In genomic region chr4:150575363-150576092, GRCm38 (mm10) we compare ENCODE assay signal across 12 mouse cellular contexts.
DNase-seq lines count a peak whose midpoint lies in the region; ATAC-seq and TF ChIP-seq lines count a peak whose summit lies in the region.
"Had no signal": no experiment of that assay in that cellular context is flagged by ENCODE, and none has a peak within 500 bp of the region (broad histone marks: within the 10 kb centered on the region; RNA-seq: fewer than 3 reads in every experiment).

No protein-coding gene starts in this region.

- no peak overlapping the region for H3K9ac ChIP-seq in intestine, embryonic 16.5 days (ENCODE audit: low read depth, low read length)
- H3K9ac ChIP-seq in kidney, postnatal 0 days (ENCODE audit: low read depth, low read length), result no peak overlapping the region
- H3K9ac ChIP-seq: hindbrain, embryonic 13.5 days; midbrain, embryonic 12.5 days; neural tube, embryonic 12.5 days had no signal

- H3K27me3 ChIP-seq in intestine, embryonic 16.5 days (replicated peaks; ENCODE audit: control insufficient read depth, insufficient read depth, low read length), result no peaks in the 10 kb centered on the region
- H3K27me3 ChIP-seq in kidney, postnatal 0 days (ENCODE audit: insufficient read depth, low read length), result no peaks in the 10 kb centered on the region
- H3K27me3 ChIP-seq in thymus, adult 2 months (ENCODE audit: control insufficient read depth, insufficient read depth, low read length), result no peaks in the 10 kb centered on the region
- H3K27me3 ChIP-seq: hindbrain, embryonic 13.5 days; midbrain, embryonic 12.5 days; neural tube, embryonic 12.5 days had no signal

- TF ChIP-seq POLR2A in olfactory bulb, adult 2 months (IDR thresholded peaks at IDR 0.05; ENCODE audit: insufficient read depth, low read depth, low read length), result no peak
- no peak for TF ChIP-seq POLR2A in thymus, adult 2 months (IDR thresholded peaks at IDR 0.05; ENCODE audit: control insufficient read depth, extremely low read depth, insufficient read depth, low read length, poor library complexity)

- peaks cover 29% of the 10 kb centered on the region for H3K4me1 ChIP-seq in intestine, embryonic 16.5 days (ENCODE audit: control insufficient read depth, insufficient read depth, low read length)
- peaks cover 22% of the 10 kb centered on the region for H3K4me1 ChIP-seq in kidney, postnatal 0 days (replicated peaks; ENCODE audit: insufficient read depth, low read length)
- H3K4me1 ChIP-seq in olfactory bulb, adult 2 months (ENCODE audit: control insufficient read depth, insufficient read depth, low read length), result peaks cover 16% of the 10 kb centered on the region
- H3K4me1 ChIP-seq in thymus, adult 2 months (replicated peaks; ENCODE audit: control insufficient read depth, insufficient read depth, low read length), result peaks cover 10% of the 10 kb centered on the region

- peak overlapping the region; percentile 74 for H3K27ac ChIP-seq in layer of hippocampus, adult 2 months
- H3K27ac ChIP-seq in intestine, embryonic 16.5 days (ENCODE audit: low read length), result peak overlapping the region; percentile 57
- peak overlapping the region; percentile 75 for H3K27ac ChIP-seq in kidney, postnatal 0 days
- 0 out of 2 replicates have a peak overlapping the region, but pooled peaks have one; percentile 8 for H3K27ac ChIP-seq in olfactory bulb, adult 2 months (ENCODE audit: insufficient read depth, low read depth, low read length)
- H3K27ac ChIP-seq in thymus, adult 2 months (ENCODE audit: control insufficient read depth, insufficient read depth, low read length), result no peak overlapping the region
- H3K27ac ChIP-seq: midbrain, embryonic 12.5 days; neural tube, embryonic 12.5 days had no signal

- ATAC-seq in intestine, embryonic 16.5 days, result no peak
- no peak for ATAC-seq in kidney, postnatal 0 days (replicated peaks; ENCODE audit: low FRiP score, low read depth)

- DNase-seq in layer of hippocampus, adult 2 months (ENCODE audit: low spot score in 2 of 2), result no peak
- no peak for DNase-seq in layer of hippocampus, postnatal 14 days (ENCODE audit: low spot score in 2 of 2)
- no peak for DNase-seq in kidney, postnatal 0 days (ENCODE audit: low spot score)
- DNase-seq in thymus, adult 2 months, result no peak
- DNase-seq in adrenal gland, postnatal 4 days (ENCODE audit: low spot score in 2 of 2), result no peak
- DNase-seq: adrenal gland, postnatal 10 days had no signal

- H3K4me3 ChIP-seq in layer of hippocampus, adult 2 months, result peak overlapping the region; percentile 18; the same call in 1 of the 2 replicates
- H3K4me3 ChIP-seq in intestine, embryonic 16.5 days (ENCODE audit: low read length), result no peak overlapping the region
- H3K4me3 ChIP-seq in kidney, postnatal 0 days (replicated peaks; ENCODE audit: low read depth, low read length), result no peak overlapping the region
- H3K4me3 ChIP-seq in olfactory bulb, adult 2 months (ENCODE audit: insufficient read depth, low read depth, low read length), result no peak overlapping the region
- H3K4me3 ChIP-seq in thymus, adult 2 months (ENCODE audit: control insufficient read depth, insufficient read depth, low read length), result no peak overlapping the region
- H3K4me3 ChIP-seq: hindbrain, embryonic 13.5 days; midbrain, embryonic 12.5 days; neural tube, embryonic 12.5 days had no signal

- no peaks in the 10 kb centered on the region for H3K9me3 ChIP-seq in intestine, embryonic 16.5 days (ENCODE audit: control insufficient read depth, low read length)
- no peaks in the 10 kb centered on the region for H3K9me3 ChIP-seq in kidney, postnatal 0 days (replicated peaks; ENCODE audit: low read length)
- H3K9me3 ChIP-seq: hindbrain, embryonic 13.5 days; midbrain, embryonic 12.5 days; neural tube, embryonic 12.5 days had no signal

- WGBS in intestine, embryonic 16.5 days, result 24% methylated on average over 3 of the region's 3 CpGs
- WGBS in kidney, postnatal 0 days, result 45% methylated on average over 3 of the region's 3 CpGs
- WGBS in olfactory bulb, adult 2 months, result 62% methylated on average over 3 of the region's 3 CpGs
- 84% methylated on average over 3 of the region's 3 CpGs for WGBS in thymus, adult 2 months

- TF ChIP-seq CTCF in layer of hippocampus, adult 2 months (conservative IDR thresholded peaks at IDR 0.05), result no peak
- TF ChIP-seq CTCF in kidney, postnatal 0 days (IDR thresholded peaks at IDR 0.05; ENCODE audit: low read depth), result no peak; the same call in 1 of the 2 replicates
- no peak for TF ChIP-seq CTCF in olfactory bulb, adult 2 months (IDR thresholded peaks at IDR 0.05; ENCODE audit: insufficient read depth, low read depth, low read length)
- TF ChIP-seq CTCF in thymus, adult 2 months (IDR thresholded peaks at IDR 0.05; ENCODE audit: borderline replicate concordance, control insufficient read depth, extremely low read depth, insufficient read depth, low read length, poor library complexity), result no peak

- no peaks in the 10 kb centered on the region for H3K36me3 ChIP-seq in intestine, embryonic 16.5 days (ENCODE audit: control insufficient read depth, insufficient read depth, low read length)
- H3K36me3 ChIP-seq in kidney, postnatal 0 days (ENCODE audit: insufficient read depth, low read length), result peaks cover 3% of the 10 kb centered on the region; the same call in 1 of the 2 replicates
- no peaks in the 10 kb centered on the region for H3K36me3 ChIP-seq in thymus, adult 2 months (ENCODE audit: control insufficient read depth, insufficient read depth, low read length)

- H3K4me2 ChIP-seq in intestine, embryonic 16.5 days (ENCODE audit: low read depth, low read length), result peak overlapping the region; percentile 6; the same call in 1 of the 2 replicates
- no peak overlapping the region for H3K4me2 ChIP-seq in kidney, postnatal 0 days (ENCODE audit: low read length)
- H3K4me2 ChIP-seq: heart, embryonic 11.5 days; hindbrain, embryonic 13.5 days; midbrain, embryonic 12.5 days; neural tube, embryonic 12.5 days had no signal
